ENCODE assay signal across 8 mouse cellular contexts in the genomic region with DNA sequence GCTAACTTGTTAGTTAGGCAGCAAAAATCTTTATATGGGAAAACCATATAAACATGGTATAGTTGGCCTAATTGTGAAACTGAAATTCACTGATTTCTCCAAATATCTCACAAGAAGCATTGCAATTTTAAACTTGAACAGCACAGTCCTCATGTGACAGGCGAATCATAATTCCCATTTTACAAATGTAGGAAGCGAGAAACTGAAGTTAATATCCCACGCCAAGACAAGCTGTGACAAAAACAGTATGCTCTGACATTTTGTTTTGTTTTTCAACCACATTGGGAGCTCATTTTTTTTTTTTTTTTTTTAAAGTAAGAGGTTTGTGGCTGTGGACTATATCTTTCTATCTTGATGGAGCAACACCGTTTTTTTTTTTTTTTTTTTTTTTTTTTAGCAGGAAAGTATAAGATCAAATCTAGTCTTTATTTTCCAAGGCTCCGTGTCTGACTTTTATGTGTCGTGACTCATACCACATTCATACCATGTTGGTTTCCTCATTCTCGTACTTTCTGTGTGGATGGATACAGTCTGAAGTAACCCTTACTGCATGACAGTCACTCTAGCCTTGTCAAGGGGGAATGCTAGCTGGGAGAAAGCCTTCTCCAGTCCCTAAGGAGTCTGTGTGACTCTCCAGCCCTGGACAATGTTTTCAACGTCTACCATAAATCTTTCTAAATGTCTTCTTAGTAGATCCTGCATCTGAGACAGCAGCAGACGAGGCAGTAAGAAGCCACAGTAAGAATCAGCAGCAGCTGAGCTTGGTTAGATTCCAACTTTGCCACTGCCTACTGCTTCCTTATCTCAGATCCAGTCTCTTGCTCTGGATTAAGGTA. TPM values are rescaled to one million over a fixed set of nuclear protein-coding genes. Genes with fewer than 3 reads are reported as not detected.
DNase-seq lines count a peak whose midpoint lies in the region; ATAC-seq and TF ChIP-seq lines count a peak whose summit lies in the region.

No protein-coding gene starts in this region.

- no peak for DNase-seq in gastrocnemius, adult 2 months
- no peak for DNase-seq in gastrocnemius, postnatal 36 days
- peak; percentile 89 for DNase-seq in 416B (ENCODE audit: low read depth)
- DNase-seq in left cerebral cortex, adult 11 months (ENCODE audit: low spot score) = no peak
- no peak for DNase-seq in right cerebral cortex, adult 2 months (ENCODE audit: low spot score in 2 of 2)

- TF ChIP-seq CTCF in gastrocnemius, adult 2 months (IDR thresholded peaks at IDR 0.05) = no peak

- 55% methylated on average over 9 of the region's 9 CpGs for WGBS in midbrain, embryonic 16.5 days

- peak overlapping the region; percentile 95 for H3K9ac ChIP-seq in midbrain, embryonic 16.5 days (ENCODE audit: low read depth, low read length)

- H3K4me1 ChIP-seq in midbrain, embryonic 16.5 days (ENCODE audit: control insufficient read depth, insufficient read depth, low read length) = peaks cover 9% of the 10 kb centered on the region

- peak; percentile 35 for ATAC-seq in common myeloid progenitor, adult 5-6 weeks (replicated peaks; ENCODE audit: low read depth, poor library complexity, severe bottlenecking)
- peak; percentile 3 for ATAC-seq in inflammation-experienced regulatory T-cells, adult 6 months
- ATAC-seq in midbrain, embryonic 16.5 days = no peak

- H3K27me3 ChIP-seq in midbrain, embryonic 16.5 days (ENCODE audit: control insufficient read depth, insufficient read depth, low read depth, low read length) = no peaks in the 10 kb centered on the region

- peak overlapping the region; percentile 58 for H3K4me2 ChIP-seq in midbrain, embryonic 16.5 days (ENCODE audit: low read length)

- H3K4me3 ChIP-seq in gastrocnemius, adult 2 months = peak overlapping the region; percentile 89
- H3K4me3 ChIP-seq in midbrain, embryonic 16.5 days (ENCODE audit: low read depth, low read length) = peak overlapping the region; percentile 89

- H3K9me3 ChIP-seq in midbrain, embryonic 16.5 days (replicated peaks; ENCODE audit: control insufficient read depth, low read length, poor library complexity, severe bottlenecking) = no peaks in the 10 kb centered on the region

- intact Hi-C loops in gastrocnemius, adult 2 months (cut with DNase I) = loop anchor here (5.0 kb wide), 3 partner anchors 50 to 115 kb away; a partner anchor contains a TSS
- intact Hi-C loops in gastrocnemius, postnatal 36 days (cut with DNase I) = loop anchor here (5.0 to 10.0 kb wide), 3 partner anchors 35 to 108 kb away; a partner anchor contains a TSS

- peak overlapping the region; percentile 90 for H3K27ac ChIP-seq in gastrocnemius, adult 2 months
- H3K27ac ChIP-seq in midbrain, embryonic 16.5 days (ENCODE audit: low read length) = peak overlapping the region; percentile 93

- no peaks in the 10 kb centered on the region for H3K36me3 ChIP-seq in midbrain, embryonic 16.5 days (ENCODE audit: control insufficient read depth, insufficient read depth, low read length)

RNA-seq across cellular contexts. Expression of a gene that starts 0.8 kb away (rescaled TPM):
- 10 to 100 TPM; 20.4 to 22.8 TPM for total RNA-seq in gastrocnemius, adult 2 months (2021)
- total RNA-seq in gastrocnemius, postnatal 36 days (2021) = 10 to 100 TPM; 18.5 to 20.1 TPM
- total RNA-seq in common myeloid progenitor, adult 5-6 weeks (2017) = 20.9 and 25.1 TPM in 2 replicates
- polyA plus RNA-seq in inflammation-experienced regulatory T-cells, adult 6 months (2017; shearing (Covaris generic)) = 10 to 100 TPM; 21.6 to 24.5 (median 22.3) TPM
- polyA plus RNA-seq in midbrain, embryonic 16.5 days (2015; fragmentation: Nextera tagmentation; extraction: Ambion mirVana) = 9.2 and 10.4 TPM in 2 replicates
